Mouse (Mus musculus) gastrocnemius, postnatal 4 days (tissue): ENCODE data around the gene Lypd4. TPM values are rescaled to one million over a fixed set of nuclear protein-coding genes. Genes with fewer than 3 reads are reported as not detected.
"Not testable (repeated sequence)": the region's sequence is repeated elsewhere in the genome, so short reads cannot be mapped to it uniquely, and the experiment has no call there.

ENCODE experiments used
- DNase-seq, 2 experiments: peaks; one replicate each; pipeline ENCODE4 v3.0.0; 2021 to 2022; ENCODE audit warnings: low spot score in 2 of 2, mixed read lengths in 2 of 2
- long read RNA-seq, 2 experiments: library from polyadenylated mRNA; stranded (forward); transcript quantifications; one replicate each; pipeline ENCODE4 v2.0.0; 2021
- total RNA-seq, 2 experiments: library from RNA; stranded (reverse); gene quantifications; 2 replicates each; pipeline ENCODE4 v1.2.3; 2021

The Lypd4 gene
- total RNA-seq = not detected
- long read RNA-seq, experiment 1 = 0 reads
- long read RNA-seq, experiment 2 = 0 reads

DNA sequence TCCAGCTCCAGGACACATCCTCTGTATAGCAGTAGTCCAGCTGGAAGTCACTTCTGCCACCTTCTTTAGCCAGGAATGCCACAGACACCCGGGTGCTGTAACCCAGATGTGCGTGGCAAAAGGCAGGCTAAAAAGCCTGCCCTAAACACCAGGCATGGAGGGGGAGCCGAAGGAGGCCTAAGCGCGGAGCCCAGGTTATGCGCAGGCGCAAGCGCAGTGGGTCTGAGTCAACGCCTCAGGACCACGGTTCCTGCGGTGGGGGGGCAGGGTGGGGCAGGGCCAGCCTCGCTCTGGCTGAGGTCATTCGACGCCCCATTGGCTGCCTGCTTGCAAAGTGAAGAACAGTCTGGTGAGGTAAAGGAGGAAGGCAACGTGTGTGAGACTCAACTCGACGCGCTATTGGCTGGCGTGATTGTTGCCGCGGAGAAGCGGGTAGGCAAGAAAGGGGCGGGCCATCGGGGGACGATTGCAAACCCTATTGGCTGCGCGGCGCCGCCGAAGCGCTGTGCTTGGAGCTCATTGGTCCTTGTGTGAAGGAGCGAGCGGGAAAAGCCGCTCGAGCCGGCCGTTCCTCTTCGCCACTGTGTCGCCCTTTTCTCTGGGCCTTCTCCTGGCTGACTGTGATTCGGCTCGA, at the start of gene Lypd4, which contains the start of gene Dmrtc2:
Lypd4 (minus strand) TSS at position 410 of the 634 bp plus-strand sequence.
Dmrtc2 (plus strand) TSS at position 526 of the 634 bp plus-strand sequence.
- DNase-seq = no peak

DNA sequence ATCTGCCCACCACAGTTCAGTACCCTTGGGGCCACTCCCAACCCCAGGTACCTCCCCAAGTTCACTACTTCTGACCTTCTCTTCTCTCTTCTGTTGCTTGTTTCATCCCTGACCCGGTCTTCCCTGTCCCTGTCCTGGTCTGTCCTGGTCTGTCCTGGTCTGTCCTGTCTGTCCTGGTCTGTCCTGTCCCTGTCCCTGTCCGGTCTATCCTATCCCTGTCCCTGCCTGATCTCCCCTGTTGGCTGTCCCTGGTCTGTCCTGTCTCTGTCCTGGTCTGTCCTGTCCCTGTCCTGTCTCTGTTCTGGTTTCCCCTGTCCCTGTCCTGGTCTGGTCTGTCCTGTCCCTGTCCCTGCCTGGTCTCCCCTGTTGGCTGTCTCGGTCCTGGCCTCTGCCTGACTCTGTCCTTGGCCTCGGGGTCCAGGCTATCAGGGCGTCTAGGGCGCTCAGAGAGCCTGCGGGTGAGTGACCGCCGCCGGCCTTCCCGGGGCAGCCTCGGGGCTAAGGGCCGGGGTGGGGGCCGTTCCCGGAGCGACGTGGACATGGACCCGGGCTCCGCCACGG, 49.1 kb upstream of the Lypd4 start:
- DNase-seq = no peak

DNA sequence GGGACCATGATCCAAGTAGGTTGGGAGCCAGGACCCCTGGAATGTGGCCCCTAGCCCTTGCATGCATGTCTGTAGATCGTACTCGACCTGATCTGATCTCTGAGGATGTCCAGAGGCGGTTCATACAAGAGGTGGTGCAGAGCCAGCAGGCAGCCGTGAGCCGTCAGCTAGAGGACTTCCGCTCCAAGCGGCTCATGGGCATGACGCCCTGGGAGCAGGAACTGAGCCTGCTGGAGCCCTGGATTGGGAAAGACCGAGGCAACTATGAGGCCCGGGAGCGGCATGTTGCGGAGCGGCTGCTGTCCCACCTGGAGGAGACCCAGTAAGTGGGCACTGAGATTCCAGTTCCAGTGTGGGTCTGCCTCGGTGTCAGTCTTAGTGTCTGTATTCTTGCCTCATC, 42.7 kb upstream of the Lypd4 start:
- no peak for DNase-seq

DNA sequence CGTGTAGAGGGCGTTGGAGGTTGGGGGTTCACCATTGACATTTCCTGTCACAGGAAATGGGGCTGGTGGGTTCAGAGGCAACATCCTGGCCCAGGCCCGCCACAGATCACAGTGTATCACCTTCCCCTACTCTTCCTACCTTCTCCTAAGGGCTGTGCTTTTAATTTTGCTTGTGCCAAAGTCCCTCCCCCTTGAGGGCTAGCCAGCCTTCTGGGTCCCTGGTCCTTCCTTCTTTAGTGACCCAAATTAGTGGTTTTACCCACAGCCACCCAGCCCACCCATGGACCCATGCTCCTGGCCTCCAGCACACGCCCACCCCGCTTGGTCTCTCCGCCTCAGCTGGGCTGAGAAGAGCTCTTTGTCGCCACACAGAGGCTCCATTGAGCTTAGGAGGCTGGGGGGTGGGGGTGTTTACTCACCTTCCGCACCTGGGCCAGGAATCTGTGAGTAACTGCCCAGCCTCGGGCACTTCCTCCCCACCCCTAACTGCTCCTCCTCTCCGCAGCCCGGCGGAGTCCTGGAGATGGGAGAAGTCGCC, 37.5 kb upstream of the Lypd4 start:
- no peak for DNase-seq

DNA sequence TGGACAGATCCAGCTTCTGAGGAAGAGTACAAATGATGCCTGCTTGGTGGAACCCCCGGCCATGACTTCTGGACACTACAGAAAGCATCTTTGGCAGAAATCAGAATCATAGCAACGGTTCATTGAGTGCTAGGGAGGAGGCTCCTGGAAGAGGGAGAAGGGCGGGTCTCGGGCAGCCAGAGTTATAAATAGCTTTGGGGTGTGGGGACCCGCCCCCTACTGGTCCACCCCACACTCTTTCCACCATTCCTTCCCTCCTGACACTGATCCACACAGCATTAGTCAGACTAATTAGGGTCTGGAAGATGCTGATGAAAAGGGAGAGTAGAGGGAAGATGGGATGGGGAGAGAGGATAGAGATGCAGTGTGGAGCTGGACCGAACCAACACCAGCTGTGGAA, 36.8 kb upstream of the Lypd4 start:
- DNase-seq = no peak

DNA sequence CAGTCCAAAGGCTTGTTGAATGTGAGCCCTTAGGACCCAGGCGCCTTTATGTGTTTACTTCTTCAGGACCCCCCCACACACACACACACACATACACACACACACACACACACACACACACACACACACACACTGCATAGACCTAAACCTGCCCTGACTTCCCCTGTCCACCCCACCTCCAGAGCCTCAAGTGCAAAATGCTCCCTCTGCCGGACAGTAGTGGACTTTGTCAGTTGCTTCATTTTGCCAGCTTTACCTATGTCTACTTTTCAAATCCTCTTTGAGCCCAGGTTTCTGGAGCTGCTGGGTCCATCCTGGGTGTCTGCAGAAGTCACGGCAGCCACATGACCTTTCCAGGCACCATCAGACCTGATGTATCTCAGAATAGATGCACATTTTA, 35.2 kb upstream of the Lypd4 start:
- DNase-seq = peak in 1 of 2 experiments; percentile 48

DNA sequence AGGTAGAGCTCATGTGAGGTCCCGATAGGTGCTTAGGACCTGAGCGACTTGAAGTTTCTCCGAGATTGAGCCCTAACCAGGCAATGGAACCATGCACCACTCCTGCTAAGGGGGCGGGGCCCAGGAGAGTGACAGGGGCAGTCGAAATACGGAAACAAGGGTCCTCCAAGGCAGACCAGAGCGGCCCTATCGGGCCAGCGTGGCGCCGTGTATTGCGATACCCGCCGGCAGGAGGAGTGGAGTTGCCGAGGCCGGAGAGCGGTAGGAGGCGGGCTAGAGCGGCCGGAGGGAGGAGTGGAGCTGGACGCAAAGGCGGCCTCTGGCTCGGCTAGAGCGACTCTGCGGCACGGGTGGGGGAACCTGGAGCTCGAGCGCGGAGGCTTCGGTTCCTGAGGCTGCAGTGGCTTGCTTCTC, 34.3 kb upstream of the Lypd4 start:
- DNase-seq = peak; percentile 90 to 97

DNA sequence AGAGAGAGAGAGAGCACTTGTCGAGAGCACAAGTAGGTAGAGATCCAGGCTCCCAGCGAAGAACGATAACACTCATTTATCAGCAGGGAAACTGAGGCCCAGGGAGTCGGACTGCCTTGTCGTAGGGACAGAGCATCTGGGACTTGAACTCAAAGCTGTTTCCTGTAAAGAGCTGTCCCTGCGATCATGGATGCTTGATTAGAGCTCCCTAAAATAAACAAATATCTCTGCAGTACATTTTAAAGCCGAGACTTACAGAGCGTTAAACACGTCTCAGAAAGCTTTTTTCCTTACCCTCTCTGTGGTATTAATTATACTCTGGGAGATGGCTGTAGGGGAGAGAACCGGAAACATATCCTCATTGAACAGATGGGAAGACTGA, 33.7 kb upstream of the Lypd4 start:
- no peak for DNase-seq

DNA sequence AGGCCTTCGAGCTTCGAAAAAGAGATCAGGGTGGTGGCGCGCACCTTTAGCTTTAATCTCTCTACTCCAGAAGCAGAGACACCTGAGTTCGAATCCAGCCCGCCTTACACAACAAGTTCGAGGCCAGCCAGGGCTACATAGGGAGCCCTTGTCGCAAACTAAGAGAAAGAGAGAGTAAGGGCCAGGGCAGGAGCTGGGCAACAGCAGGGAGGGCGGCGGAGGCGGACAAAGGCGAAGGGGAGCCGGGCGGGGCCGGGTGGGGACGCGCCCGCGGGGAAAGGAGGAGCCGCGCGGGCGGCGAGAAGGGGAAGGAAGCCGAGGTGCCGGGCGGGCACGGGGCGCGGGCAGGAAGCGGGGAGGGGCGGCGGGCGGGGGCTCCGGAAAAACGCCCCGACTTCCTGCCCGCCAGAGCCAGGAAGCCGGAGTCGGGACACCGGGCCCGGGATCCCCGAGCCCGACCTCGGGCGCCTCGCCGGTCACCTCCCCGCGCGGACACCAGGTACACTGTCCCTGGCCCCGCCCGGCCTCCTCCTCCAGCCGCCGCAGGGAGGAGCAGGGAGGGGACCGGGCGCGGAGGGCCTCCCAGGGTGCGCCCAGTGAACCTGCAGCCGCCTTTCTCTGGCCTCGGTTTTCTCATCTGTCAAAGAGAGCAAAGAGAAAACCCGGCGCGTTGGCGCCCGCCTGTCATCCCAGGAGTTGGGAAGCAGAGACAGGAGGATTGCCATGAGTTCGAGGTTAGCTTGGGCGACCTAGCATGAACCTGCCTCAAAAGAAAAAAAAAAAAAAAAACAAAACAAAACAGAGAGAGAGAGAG, 33.1 kb upstream of the Lypd4 start, which contains the start of gene Arhgef1:
Arhgef1 (plus strand) TSS at position 283 of the 814 bp plus-strand sequence.
- peak in 1 of 2 experiments; percentile 65 for DNase-seq

DNA sequence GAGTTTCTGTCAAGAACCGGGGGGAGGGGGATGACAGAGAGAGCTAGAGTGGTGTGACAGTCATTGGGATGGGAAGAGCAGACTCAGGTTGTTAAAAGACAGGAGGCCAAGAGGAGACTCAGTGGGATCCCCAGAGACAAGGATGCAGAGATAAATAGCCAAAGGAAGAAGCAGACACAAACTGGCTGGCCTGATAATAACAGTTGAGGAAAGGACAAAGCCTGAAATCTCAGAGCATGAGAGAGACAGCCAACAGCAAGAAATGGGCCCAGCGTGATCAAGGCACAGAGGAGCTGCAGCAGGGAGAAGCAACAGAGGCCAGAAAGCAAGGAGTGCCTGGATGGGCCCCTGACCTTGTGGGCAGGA, 32.5 kb upstream of the Lypd4 start:
- DNase-seq = no peak

DNA sequence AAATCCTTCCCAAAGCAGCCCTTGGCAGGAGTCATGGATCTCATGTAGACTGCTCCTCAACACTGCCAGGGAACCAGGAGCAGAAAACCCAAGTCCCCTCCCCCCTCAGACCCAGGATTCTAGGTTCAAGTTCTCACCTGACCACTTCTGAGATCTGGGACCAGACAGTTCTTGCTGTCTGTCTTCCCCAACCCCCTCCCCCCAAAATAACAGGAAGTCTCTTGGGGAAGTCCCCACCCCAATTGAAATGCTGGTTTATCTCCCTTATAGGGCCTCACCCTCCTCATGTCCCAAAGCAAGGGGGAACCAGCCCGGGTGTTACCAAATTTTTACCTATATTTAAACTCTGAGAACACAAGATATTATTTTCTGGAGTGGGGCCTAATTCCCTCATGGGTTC, 32.1 kb upstream of the Lypd4 start:
- DNase-seq = no peak

DNA sequence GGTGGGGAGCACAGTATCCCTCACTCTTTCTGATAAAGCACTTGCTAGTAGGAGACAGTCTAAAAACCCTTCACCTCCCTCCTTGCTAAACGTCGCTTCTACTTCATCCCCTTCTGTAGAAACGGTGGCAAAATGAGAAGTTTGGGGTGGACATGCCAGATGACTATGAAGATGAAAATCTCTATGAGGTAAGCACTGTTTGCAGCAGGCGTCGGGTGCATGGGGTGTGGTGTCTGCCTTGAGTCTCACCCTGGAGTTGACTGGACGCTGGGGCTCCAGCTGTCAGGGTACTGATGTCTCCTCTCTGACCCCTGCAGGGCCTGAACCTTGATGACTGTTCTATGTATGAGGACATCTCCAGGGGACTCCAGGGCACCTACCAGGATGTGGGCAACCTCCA, 31.4 kb upstream of the Lypd4 start:
- DNase-seq = no peak

DNA sequence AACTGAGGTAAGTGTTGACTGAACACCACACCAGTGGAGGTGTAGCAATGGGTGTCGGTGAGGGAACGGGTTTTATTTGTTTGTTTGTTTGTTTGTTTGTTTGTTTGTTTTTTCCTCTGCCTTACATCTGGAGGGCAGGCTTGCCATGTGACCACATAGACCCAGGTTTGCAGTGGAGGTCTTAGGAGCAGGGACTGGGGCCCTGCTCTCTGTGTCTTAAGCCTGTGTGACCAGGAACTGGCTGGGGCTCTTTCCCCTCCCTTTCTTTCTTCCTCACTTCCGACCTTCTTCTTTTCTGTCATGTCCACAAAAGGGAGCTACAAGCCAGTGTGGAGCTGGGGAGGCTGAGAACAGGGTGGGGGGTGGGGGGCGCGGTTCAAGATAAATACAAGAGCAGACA, 28.2 kb upstream of the Lypd4 start:
- DNase-seq = no peak

DNA sequence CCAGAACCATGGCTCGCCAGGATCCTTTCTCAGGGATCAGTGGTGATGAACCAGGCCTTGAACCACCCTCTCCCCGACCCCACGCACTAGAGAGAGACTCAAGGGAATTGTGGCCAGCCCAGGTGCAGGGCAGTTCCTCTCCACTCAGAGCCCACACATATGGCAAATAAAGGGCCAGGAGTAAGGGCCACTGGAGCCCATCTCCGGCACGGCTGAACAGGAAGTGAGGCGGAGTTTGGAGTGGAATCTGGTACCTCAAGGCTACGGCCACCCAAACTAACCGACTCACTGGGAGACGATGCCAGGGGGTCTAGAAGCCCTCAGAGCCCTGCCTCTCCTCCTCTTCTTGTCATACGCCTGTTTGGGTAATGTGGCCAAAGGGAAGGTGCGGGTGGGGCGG, 27.5 kb upstream of the Lypd4 start, which contains the start of gene Cd79a:
Cd79a (plus strand) TSS at position 158 of the 400 bp plus-strand sequence.
- DNase-seq = no peak

DNA sequence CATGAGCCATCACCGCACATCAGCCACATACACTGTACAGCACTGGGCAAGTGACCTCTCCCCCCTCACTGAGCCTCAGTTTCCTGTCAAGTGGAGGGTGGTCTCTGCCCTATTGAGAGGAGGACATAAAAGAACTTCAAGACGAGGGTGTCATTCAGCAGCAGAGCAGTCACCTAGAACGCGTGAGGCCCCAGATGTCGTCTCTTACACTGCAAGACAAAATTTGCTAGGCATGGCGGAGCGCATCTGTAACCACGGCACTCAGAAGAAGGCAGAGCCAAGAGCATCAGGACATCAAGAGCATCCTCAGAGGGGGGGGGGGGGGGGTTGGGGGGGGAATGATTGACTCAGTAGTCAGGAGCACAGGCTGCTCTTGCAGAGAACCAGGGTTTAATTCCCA, 26.5 kb upstream of the Lypd4 start:
- no peak for DNase-seq

DNA sequence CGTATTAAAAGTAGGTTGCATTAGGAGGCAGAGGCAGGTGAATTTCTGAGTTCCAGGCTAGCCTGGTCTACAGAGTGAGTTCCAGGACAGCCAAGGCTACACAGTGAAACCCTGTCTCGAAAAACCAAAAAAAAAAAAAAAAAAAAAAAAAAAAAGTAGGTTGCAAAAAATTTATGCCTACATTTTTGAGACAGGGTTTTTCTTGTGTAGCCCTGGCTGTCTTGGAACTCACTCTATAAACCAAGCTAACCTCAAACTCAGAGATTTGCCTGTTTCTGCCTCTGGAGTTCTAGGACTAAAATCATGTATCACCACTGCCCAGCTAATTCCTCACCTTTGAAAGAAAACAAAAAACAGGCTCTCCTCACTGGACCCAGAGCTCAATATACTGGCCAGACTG, 26.0 kb upstream of the Lypd4 start:
- DNase-seq = not testable (repeated sequence)

DNA sequence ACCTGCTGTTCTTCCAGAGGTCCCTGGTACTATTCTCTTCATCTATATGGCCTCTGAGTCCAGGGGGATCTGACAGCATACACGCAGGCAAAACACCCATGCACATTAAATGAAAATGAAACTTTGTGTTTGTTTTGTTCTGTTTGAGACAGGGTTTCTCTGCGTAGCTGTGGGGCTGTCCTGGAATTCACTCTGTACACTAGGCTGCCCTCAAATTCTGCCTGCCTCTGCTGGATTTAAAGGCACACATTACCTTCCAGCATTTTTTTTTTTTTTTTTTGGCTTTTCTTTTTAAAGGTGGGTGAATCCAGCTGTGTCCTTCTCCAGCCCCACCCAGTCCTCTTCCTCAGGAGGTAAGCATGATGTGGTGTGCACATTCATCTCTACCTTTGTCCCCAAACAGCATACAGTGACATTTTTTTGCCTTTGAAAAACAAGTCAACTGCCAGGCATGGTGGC, 22.4 kb upstream of the Lypd4 start:
- DNase-seq = no peak

DNA sequence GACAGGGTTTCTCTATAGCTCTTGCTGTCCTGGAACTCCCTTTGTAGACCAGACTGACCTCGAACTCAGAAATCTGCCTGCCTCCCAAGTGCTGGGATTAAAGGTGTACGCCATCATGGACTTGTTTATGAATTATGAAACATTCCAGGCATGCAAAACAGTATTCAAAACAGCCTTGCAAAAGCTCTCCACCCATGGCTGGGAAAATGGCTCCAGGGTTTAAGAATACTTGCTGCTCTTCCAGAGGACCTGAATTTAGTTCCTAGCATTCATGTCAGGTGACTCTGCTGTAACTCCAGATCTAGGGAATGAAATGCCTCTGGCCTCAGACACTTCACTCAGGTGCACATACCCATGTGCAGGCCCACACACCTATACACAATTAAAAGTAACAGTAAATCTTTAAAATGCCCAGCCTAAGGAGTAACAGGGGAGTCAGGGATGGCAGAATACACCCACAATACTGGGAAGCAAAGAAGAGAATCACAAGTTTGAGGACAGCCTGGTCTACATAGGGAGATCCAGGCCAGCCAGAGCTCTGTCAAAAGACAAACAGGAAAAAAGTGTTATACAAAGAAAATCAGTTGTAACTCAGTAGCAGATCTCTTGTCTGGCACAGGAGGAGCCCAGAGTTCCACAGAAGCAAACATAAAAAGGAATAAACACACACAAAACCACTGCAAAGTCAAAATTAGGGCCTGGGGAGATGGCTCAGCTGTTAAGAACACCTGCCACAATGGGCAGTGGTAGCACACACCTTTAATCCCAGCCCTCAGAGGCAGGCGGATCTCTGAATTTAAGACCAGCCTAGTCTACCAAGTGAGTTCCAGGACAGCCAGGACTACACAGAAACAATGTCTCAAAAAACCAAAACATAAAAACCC, 21.7 kb upstream of the Lypd4 start:
- DNase-seq = no peak

DNA sequence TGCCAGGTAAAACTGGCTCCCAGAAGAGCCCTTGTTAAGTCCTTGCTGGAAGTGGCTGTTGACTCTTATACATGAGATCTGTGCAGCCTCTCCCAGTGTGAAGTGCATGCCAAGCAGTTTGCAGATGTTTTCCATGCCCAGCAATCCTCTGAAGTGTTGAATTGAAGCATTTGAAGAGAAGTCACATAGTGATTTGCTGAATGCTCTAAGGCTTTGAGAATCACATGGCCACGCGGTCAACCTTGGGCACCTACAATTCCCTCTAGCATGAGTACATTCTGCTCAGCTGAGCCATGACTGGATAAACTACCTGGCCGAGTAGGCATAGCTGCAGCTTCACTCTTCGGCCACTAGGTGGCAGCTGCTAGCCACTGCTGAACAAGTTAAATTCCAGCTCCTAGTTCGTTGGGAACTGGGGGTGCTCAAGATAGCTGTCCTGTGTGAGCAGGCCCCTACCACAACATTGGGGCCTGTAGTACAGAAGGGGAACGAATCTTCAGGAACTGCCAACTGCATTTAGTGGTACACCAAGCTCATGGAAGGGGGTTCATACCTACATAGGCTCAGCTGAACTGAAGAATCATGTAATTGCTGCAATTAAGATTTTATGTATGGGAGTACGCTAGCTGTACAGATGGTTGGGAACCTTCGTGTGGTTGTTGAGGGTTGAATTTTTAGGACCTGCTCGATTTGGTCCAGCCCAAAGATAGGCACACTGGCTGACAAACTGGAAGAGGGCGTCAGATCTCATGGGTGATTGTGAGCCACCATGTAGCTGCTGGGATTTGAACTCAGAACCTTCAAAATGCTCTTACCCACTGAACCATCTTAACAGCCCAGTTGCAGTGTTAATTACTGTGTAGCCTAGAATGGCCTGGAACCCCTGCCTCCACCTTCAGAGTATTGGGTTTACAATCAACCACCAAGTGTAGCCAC, 20.8 kb upstream of the Lypd4 start:
- peak in 1 of 2 experiments; percentile 58 for DNase-seq
